Mouse (Mus musculus): ENCODE results near the gene Cbx8. TPM values are rescaled to one million over a fixed set of nuclear protein-coding genes. Genes with fewer than 3 reads are reported as not detected.
A peak's percentile ranks its signal among the peaks of the same experiment; 100 is the strongest.

The Cbx8 gene
- 10 to 100 TPM; 16.3 to 22.9 TPM for total RNA-seq (2021)
- polyA plus RNA-seq (2012; rRNA removed) = 11.3 and 12.2 TPM in 2 replicates
- long read RNA-seq, transcript Cbx8-201 (5 exons, 3,580 nt) = major isoform, 21 of 22 reads
- long read RNA-seq, partial matches to known transcripts = 0 of 22 reads
- long read RNA-seq, other reads (novel, unspliced or antisense) = 1 of 22 reads

DNA sequence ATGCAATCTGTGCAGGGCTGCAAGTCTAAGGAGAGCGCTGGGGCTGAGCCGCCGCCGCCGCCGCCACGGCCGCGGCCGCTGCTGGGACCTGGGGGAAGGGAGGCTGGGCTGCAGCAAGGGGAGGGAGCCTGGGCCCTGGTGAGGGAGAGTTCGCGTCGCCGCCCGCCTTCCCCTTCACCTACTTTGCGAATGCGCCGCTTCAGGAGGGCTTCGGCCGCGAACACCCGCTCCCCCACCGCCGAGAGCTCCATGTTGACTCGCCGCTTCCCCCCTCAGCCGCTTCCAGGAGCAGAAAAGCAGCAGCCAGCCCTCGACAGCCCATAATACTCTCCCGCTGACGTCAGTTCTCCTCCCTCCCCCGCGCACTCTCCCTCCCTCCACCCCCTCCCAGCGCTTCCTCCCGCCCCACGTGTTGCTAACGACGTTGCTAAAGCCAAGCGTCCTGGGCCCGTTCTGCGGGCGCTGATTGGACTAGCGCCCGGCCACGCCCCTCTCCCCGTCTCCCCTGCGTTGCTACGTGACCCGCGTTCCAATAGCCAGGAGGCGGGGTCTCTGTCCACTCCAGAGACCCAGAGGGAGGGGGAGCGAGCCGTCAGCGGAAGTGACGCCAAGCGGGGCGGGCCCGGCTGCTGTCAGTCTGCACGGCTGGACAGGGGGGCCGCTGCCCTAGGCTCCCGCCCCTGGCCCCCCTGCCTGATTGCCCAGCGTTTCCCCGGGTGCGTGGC is at the start of gene Cbx8:
TSS of gene Cbx8 (minus strand) at position 370 of the 725 bp plus-strand sequence.
- peak; percentile 100 for DNase-seq

DNA sequence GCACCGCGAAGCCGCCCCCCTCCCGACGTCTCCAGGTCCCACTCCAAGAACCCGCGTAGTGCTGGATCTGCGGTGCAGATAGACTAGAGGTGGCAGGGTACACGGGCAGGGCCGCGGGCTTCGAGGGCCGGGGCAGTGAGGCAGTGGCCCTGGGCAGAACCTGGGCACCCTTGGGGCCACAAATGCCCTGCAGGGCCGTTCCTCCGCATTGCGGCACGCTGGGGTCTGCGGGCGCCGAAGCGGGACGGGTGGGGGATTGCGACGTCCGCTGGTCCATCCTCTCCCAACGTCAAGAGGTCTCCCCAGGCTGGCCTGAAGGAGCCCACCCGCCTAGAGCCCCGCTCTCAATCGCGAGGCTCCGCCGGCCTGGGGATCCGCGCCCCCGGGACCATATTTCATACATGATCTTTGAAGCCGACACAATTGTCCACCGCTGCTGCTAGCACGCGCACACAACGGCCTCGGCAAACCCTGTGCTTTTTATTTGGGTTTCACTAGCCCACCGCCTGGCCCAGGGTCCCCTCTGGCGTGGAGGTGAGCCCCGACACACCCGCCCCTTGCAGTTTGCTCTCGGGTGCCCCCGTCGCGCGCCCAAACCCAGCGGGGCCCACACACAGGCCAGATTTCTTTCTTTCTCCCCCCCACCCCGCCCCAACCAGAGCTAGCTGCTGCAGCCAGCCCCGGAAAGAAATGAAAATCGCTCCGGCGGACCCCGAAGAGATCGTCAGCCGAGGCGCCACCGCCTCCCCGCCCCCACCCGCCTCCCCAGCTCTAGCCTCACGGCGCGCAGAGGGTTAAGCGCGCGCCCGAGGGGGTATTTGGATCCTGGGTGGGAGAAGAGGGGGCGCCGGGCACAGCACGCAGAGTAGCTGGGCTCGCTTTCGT is 49.5 kb upstream of the Cbx8 start:
- DNase-seq = peak; percentile 63

DNA sequence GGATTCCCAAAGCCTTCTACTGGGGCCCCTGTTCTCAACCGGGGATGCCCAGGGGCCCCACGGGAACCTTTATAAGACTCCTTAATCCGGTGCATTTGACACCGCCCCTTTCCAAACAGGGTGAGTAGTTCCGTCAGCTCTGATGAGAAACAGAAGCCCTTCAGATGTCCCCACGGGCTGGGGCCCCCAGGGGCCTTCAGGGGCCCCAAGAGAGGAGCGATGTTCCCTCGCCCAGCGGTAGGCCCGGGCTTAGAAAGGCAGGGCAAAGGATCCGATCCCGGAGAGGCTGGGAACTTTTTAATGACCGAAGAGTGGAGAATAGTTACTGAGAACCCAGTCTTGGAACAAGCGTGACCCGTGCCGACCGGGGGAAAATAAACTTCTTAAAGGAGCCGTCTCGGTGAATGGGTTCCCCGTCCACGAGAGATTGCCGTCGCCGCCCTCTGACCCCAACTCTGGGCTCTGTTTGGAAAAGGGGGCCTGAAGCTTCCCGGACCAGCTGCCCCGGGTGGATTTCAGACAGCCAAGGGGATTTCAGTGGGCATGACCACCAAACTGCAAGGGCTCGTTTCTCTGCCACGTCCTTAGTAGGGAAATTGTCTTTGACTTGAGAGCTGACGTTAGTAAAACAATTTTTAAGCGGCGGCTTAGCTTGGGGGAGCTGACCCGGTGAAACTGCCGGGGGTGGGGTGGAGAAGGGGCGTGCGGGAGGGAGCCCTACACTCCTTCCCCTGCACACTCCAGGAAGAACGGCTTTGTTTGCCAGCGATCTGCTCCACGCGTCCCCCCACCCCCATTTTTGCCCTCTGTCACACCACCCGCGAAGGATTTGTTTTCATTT is 48.7 kb upstream of the Cbx8 start:
- DNase-seq = peak; percentile 71

DNA sequence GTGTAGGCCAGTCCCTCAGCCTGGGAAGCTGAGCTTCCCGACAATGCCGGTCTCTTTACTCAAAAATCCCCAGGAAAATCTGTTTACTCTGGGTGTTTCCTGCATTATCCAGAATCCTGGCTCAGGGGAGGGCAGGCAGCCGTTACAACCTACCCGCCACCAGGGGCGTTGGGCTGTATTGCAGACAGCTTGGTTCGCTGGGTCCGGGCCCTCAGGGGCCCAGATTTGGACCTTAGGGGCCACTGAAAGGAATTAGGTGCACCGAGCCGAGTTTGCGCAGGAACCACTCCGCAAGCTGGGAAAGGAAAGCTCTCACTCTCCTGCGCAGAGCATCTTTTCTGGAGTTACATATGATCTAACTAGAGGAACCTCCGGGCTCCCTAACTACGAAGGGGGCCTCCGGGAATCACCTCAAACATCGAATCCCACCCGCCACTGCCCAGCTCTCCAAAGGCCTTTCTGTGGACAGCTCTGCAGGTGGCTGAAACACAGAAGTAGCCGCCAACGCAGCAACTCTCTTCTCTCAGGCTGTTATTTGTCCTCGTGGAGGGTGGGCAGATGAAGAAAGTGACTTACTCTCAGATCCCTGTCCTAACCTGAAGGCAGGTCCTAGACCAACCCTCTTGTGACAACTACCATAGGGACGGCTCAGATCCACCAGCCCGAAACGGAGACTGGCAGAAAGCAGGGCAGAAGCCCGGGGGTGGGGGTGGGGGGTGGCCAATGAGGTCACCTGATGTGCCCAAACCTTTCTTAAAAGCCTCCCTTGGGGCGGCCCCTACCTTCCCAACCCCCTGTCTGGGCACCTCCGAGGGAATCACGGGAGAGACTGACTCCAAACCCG is 47.8 kb upstream of the Cbx8 start:
- peak; percentile 56 for DNase-seq

DNA sequence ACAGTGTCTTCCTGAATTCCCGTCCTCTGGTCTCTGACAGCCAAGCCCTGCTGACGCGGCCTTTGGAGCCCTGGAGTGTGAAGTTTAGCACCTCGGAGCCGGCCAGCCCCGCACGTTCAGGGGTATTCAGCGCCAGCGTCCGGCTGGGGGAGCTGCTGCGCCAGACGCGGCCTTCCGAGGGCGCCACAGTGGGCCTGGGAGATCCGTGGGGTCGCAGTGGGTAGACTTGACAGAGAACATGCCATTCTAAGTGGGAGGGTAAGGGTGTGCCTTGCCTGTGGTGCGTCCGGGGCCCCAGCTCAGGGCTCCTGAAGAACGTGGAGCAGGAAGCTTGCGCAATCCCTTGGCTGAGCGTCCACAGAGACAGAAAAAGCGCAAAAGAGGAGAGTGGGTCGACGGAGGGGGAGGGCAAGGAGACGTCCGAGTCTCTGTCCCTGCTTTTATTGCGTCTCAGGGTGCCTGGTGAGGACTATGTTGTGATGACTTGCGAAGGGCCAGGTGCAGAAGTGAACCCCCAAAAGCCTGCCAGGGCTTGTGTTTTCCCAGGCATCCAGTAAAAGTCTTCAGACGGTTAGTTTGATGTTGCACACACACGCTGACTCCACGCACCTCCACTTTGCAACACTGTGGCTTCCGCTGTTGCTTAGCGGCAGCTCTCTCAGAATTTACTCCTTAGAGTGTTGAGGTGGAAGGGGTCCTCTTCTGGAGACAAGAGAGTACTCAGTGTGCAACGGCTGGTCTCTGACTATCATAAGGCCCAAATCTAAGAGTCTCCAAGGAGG is 46.7 kb upstream of the Cbx8 start:
- DNase-seq = peak; percentile 82

DNA sequence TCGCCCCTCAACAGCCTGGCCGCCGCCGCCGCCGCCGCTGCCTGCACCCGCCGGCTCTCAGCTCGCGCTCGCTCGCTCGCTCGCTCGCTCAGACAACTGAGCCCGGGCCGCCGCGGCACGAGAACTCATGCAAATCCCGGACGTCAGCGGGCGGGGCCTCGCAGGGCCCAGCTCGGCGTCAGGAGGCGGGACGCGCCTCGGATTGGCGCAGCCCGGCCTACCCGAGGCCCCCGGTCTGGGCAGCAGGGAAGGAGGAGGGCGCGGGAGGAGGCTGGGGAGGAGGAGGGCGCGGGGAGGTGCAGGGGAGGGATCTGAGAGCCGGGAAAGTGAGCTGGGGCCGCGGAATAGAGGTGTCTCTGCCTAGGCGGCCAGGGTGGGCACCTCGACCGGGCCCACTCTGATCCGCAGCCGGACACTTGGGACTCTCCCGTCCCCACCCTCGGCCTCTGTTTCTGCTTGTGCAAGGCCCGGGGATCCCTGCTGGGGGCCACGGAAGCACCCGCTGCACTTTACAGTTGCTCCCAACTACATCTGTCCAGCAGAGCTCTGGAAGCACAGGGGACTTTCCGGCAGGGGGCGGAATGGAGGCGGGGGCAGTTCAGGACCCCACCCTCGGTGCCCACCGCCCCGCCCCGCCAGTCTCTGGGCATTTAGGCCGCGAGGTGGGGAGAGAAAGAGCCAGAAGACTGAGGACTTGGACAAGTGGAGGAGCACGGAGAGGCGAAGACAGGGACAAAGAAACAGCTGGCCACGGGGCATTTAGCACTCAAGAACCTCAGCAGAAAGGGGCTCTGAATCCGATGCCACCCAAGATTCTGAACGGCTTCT is 45.6 kb upstream of the Cbx8 start, which contains the start of gene Cbx4:
TSS of gene Cbx4 (minus strand) at position 78 of the 828 bp plus-strand sequence.
- peak; percentile 97 for DNase-seq

DNA sequence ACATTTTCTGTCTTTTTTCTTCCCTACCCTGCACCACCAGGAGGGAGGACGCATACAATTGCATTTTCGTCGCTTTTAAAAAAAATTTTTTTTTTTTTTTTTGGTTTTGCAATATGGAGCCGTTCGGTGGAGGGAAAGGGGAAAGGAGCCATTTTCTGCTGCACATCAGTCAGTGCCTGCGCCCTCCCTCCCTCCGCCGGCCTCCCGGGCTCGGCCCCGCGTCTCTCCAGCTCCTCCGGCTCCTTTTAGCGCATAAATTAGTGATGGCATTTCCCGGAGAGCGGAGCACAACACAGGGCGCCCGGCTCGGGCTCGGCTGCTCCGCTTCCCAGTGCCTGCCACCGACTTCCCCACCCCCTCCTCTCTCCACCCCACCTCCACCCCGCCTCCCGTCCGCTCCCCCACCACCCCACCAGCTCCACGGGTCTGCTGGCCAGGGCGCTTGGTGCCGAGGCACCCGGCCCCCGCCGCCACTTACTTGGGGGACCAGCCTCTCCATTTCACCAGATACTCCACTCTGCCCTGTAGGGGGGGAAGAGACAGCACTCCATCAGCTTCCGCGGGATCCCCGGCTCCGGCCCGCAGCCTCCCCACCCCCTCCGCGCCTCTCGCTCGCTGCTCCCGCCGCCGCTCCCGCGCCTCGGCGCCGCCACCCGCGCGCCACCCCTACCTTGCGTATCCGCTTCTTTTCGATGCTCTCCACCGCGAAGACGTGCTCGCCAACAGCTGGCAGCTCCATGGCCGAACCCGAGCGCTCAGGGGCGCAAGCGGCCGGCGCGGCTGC is 44.7 kb upstream of the Cbx8 start:
- peak; percentile 90 for DNase-seq

DNA sequence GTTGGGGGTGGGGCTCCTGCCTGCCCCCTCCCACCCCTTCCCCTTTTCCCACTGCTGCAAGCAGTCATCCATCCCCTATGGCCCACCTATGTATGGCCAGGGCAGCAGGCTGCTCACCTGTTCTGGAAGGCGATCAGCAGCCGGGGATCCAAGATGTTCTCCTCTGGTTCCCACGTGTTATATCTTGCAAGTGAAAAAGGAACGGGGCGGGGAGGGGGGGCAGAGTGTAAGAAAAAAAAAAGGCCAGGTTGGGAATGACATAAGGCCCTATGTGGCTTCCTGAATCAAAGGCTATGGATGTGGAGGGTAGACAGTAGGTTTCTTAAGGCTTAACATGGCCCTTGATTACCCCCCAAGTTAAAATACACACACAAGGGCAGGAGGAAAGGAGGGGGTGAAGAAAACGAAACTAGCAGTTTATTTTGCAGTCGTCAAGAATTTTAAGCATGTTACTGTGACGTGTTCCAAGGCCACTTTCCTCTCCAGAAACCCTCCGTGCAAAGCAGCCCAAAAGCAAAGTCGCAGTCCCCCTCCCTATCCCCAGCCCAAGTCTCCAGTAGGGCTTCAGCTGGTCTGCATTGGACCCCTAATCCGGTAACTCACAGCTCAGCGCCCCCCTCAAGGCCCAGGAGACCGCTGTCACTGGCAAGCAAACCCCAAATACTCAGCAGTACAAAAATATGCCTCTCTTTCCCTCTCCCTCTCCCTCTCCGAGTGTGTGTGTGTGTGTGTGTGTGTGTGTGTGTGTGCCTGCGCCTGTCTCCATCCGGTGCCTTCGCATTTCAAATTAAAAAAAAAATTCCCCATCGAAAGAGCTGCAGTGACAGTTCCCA is 43.9 kb upstream of the Cbx8 start:
- peak; percentile 60 for DNase-seq

DNA sequence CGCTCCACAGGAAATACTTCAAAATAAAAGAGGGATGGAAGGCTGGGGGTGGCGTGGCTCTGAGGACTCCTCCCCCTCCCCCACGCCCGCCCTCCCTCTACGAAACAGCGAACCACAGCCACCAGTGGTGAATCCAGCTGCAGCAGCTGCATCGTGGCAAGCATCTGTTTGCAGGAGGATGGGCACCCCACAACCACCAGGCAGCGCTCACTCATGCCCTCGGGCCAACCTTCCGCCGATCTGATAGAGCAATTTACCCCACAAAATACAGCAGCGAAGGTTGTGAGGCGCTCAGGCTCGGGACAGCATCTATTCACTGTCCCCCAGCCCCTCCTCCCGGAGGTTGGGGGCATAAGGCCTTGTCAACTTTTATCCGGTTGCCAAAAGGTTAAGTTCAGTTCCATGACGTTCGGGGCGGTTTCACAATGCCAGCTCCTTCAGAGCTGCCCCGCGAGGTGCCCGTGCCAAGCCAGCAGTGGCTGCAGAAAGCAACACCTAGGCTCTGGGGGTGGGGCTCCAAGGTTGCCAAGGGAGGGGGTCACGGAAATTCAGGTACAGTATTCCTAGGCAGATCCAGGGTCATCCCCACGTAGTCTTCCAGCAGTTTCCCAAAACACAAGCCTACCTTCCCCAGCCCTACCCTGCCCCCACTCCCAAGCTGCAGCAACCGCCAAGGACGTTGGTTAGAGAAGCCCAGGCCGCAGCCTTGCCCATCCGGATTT is 43.1 kb upstream of the Cbx8 start:
- peak; percentile 85 for DNase-seq

DNA sequence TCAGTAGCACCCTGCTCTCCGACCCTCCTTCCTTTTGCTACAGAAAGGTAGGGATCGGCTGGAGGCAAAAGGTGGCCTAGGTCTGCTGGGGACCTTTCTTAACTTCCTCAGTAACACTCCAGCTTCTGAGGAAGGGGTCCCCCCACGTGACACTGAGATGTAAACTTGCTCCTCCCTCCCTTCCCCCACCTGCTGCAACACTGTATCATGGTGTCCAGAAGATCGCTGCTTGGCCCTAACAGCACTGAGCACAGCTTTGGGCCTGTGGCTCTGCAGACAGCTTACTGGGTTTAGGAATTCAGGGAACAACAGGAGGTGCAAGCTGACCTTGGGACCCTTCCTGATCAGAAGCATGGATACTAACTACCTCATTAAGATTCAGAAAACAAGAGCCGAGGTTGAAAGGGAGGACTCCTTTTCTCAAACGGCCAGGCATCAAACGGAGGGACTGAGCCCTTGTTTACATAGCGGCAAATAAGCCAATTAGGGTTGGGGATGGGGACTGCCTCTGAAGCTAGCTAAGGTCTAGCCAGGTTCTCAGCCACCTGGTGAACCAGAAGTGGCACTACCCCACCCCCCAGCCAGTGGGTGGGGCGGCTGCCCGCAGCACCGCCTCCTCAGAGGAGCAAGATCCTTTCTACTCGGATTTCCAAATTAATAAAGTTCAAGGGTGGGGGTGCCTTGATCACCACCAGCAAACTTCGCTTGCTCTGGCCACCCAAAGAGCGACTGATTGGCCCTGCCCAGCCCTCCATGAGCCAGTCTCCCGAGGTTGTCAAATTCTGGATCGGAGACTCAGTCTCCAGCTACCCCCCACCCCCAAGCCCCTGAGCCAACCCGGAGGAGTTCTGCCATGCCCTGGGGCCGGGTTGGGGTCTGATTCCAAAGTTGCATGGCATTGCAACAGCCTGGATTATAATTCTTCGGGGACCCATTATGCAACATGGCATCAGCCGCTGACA is 42.1 kb upstream of the Cbx8 start:
- peak; percentile 71 for DNase-seq

DNA sequence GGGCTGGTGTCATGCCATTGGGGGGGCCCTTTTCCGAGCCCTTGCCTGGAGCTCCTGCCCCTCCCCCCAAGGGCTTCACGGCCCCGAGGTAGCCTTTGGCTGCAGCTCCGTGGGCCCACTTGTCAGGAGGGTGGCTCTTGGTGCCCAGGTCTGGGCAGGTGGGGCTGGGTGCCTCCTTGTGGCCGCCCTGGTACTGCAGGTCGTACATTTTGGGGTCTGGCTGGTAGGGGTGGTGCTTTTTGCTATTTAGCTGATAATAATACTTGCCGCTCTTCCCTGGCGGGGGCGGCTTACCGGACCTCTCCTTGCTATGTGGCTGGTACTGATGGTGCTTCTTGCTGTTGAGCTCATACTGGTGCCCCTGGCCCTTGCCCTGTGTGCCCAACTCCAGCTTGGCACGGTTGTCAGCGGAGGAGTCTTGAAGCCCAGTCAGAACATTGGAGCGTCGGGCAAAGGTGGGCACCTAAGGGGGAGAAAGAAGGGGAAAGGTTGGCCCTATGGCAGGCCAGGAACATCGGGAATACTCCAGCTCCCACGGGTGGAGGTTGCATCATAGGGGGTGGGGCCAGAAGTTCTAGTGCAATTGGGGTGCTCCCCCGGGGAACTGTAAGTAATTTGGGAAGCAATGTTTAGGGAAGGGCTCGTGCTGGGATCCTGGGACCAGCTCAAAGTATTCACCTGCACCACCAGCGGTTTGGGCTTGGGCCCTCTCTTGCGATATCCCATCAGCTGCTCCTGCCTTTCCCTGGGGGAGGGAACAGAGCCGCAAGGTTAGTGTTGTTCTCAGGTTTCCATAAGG is 41.3 kb upstream of the Cbx8 start:
- DNase-seq = peak; percentile 72

DNA sequence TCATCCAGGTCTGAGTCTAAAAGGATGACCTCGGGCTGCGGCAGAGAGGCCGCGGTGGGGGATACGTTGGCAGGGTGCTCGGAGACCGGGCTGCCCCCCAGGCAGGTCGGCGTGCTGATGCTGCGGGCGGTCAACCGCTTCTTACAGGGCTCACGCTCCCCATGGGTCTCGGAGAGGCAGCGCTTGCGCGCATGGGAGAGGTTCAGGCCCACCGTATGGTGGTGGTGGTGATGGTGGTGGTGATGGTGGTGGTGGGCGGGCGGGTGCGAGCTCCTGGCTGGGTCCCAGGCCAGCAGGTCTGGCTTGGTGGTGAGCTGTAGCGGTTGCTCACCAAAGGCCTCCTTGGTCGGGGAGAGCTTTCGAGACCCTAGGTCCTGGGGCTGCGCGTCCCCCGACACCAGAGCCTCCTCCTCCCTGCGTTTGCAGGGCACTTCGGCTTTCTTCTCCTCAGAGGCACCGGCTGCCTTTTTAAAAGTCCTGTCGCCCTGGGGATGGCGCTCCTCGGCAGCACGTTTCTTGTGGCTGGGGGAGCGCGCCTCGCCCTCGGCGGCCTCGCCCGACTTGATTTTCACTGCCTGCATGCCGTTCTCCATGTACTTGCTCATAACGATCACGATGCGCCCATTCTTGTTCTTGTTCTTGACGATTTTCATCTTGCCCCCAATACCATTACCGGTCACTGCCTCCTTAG is 40.5 kb upstream of the Cbx8 start:
- peak; percentile 37 for DNase-seq

DNA sequence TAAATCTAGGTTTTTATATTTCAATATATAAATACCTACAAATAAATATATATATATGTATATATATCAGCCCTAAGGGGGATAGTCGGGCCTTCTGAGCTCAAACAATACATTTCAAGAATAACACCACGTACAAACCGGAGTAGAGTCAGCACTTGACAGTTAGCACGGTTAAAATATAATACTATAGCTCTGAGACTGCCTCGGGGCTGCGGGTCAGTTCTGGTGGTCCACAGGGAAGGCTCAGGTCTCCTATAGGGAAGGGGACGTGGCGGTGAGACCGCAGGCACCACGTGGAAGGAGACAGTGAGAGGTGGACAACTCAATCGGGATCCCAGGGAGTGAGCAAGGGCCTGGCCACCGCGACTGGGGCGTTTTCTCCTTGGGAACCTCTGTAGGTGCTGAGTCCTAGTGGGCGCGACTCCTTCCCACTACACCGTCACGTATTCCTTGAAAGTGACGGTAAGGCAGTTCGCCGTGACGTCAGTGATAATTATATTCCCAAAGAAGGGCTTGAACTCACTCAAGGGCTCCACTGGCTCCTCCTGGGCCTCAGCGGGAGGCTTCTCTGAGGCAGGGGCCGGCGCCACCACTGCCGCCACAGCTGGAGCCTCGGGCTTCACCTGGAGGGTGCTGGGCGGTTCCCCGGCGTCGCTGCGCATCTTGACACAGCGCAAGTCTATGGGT is 39.8 kb upstream of the Cbx8 start:
- DNase-seq = peak; percentile 34
